Mouse (Mus musculus) adrenal gland, postnatal 10 days (tissue): ENCODE results near the gene Antxr2. TPM values are rescaled to one million over a fixed set of nuclear protein-coding genes. Genes with fewer than 3 reads are reported as not detected.

Experiments
- DNase-seq: peaks from one replicate; pipeline ENCODE4 v3.0.0; 2021; ENCODE audit warnings: mixed read lengths
- total RNA-seq, 2 experiments: library from RNA; stranded (reverse); gene quantifications; 2 replicates each; pipeline ENCODE4 v1.2.3; 2021

Gene Antxr2
- total RNA-seq, 2 experiments from 2014 or later, result 23.3 to 24.3 TPM

DNA sequence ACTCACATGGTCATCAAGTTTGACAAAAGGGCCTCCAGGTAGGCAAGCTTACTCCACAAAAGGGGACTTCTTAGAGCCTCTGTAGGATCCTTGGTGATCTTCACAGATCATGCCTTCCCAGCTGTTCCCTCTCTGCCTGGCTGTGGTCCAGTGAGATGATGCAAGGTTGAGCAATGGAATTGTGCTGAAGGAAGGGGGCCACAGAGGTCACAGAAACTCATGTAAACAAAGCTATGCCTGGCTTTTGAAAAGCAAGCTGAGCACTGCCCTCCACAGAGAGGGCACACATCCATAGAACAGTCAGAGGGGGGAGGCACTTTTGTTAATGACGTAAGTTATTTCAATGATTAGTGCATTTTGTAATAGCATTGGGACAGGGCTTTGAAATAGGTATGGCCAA lies 196.1 kb downstream of the Antxr2 start:
- DNase-seq, result peak; percentile 83

Other genes starting within 250 kb of the Antxr2 start
- under 1 TPM; 0.18 to 0.33 TPM for gene Prdm8, start 136.2 kb upstream of the Antxr2 start, total RNA-seq
- not detected for gene Fgf5, start 223.1 kb upstream of the Antxr2 start, total RNA-seq